In the genomic region with DNA sequence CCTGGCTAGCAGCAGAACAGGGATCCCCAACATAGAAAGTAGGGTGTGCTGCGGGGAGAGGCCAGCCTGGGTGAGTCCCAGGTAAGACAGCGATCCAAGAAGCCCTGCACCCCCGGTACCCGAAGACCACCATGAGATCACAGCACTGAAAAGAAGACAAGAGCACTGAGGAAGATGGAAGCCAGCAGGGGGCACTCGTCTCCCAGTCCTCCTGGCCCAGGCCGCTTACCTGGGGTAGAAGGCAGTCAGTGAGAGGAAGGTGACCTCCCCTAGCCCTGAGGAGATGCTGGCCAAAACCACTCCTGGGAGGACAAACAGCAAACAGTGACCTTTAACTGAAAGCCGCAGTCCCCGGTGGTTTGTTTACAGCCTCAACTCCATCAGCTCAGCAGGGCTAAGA, we compare ENCODE assay signal across 9 mouse cellular contexts. TPM values are rescaled to one million over a fixed set of nuclear protein-coding genes. Genes with fewer than 3 reads are reported as not detected.
DNase-seq lines count a peak whose midpoint lies in the region; ATAC-seq and TF ChIP-seq lines count a peak whose summit lies in the region.
"Had no signal": no experiment of that assay in that cellular context is flagged by ENCODE, and none has a peak within 500 bp of the region (broad histone marks: within the 10 kb centered on the region; RNA-seq: fewer than 3 reads in every experiment).

No protein-coding gene starts in this region.

- H3K4me2 ChIP-seq in heart, embryonic 11.5 days = no peak overlapping the region
- H3K4me2 ChIP-seq: embryonic facial prominence, embryonic 12.5 days had no signal

- DNase-seq in heart, adult 2 months = peak; percentile 48 to 67
- DNase-seq in right cerebral cortex, postnatal 14 days = peak; percentile 57
- no peak for DNase-seq in right cerebral cortex, postnatal 36 days (ENCODE audit: low spot score in 2 of 2)
- DNase-seq in kidney, postnatal 36 days = peak; percentile 74 to 88
- DNase-seq in retina, postnatal 7 days (ENCODE audit: low read depth, low spot score) = peak; percentile 41

- H3K9me3 ChIP-seq in heart, embryonic 11.5 days (replicated peaks; ENCODE audit: control insufficient read depth, low read length) = no peaks in the 10 kb centered on the region
- H3K9me3 ChIP-seq: embryonic facial prominence, embryonic 12.5 days had no signal

- H3K27me3 ChIP-seq in heart, adult 2 months (ENCODE audit: control insufficient read depth, insufficient read depth, low read length) = no peaks in the 10 kb centered on the region
- H3K27me3 ChIP-seq in heart, embryonic 11.5 days (ENCODE audit: control insufficient read depth, insufficient read depth, low read length) = no peaks in the 10 kb centered on the region
- H3K27me3 ChIP-seq: embryonic facial prominence, embryonic 12.5 days had no signal

- no peaks in the 10 kb centered on the region for H3K79me2 ChIP-seq in heart, adult 2 months (replicated peaks; ENCODE audit: control insufficient read depth, insufficient read depth, low read length)

- no peak overlapping the region for H3K9ac ChIP-seq in heart, adult 2 months (ENCODE audit: low read depth, low read length)
- no peak overlapping the region for H3K9ac ChIP-seq in heart, embryonic 11.5 days (ENCODE audit: low read depth, low read length)
- H3K9ac ChIP-seq: embryonic facial prominence, embryonic 12.5 days had no signal

- no peak overlapping the region for H3K27ac ChIP-seq in heart, adult 2 months
- H3K27ac ChIP-seq in heart, embryonic 11.5 days (ENCODE audit: low read depth, low read length) = no peak overlapping the region
- H3K27ac ChIP-seq in bone marrow macrophage, adult 2 months (ENCODE audit: insufficient read depth, low read depth, low read length) = no peak overlapping the region
- H3K27ac ChIP-seq: embryonic facial prominence, embryonic 12.5 days had no signal

- H3K4me3 ChIP-seq in heart, adult 2 months = no peak overlapping the region
- no peak overlapping the region for H3K4me3 ChIP-seq in heart, embryonic 11.5 days (ENCODE audit: low read depth, low read length)
- H3K4me3 ChIP-seq in bone marrow macrophage, adult 2 months (ENCODE audit: insufficient read depth, low read length) = no peak overlapping the region
- H3K4me3 ChIP-seq: embryonic facial prominence, embryonic 12.5 days had no signal

- H3K36me3 ChIP-seq in heart, adult 2 months (ENCODE audit: control insufficient read depth, insufficient read depth, low read length) = no peaks in the 10 kb centered on the region
- H3K36me3 ChIP-seq in heart, embryonic 11.5 days (ENCODE audit: control insufficient read depth, insufficient read depth, low read length) = no peaks in the 10 kb centered on the region

- ATAC-seq in heart, embryonic 11.5 days (replicated peaks; ENCODE audit: insufficient number of reproducible peaks, low FRiP score, low TSS enrichment) = no peak
- ATAC-seq in activated CD4-positive, CD25-positive, alpha-beta regulatory T cell, adult 4 months = no peak

- no peak for TF ChIP-seq EP300 in heart, adult 2 months (IDR thresholded peaks at IDR 0.05; ENCODE audit: insufficient read depth, low read depth, low read length)

- intact Hi-C loops in heart, adult 2 months (cut with DNase I) = loop anchor here (2.0 kb wide), 1 partner anchor 58 kb away; no protein-coding TSS in a partner anchor

- no peaks in the 10 kb centered on the region for H3K4me1 ChIP-seq in heart, adult 2 months (ENCODE audit: control insufficient read depth, insufficient read depth, low read length)
- peaks cover 8% of the 10 kb centered on the region; the same call in 1 of the 2 replicates for H3K4me1 ChIP-seq in heart, embryonic 11.5 days (ENCODE audit: control insufficient read depth, insufficient read depth, low read length)
- peaks cover 8% of the 10 kb centered on the region for H3K4me1 ChIP-seq in bone marrow macrophage, adult 2 months (ENCODE audit: control insufficient read depth, insufficient read depth, low read length)

- TF ChIP-seq CTCF in heart, adult 2 months (IDR thresholded peaks at IDR 0.05) = peak; percentile 73
- TF ChIP-seq CTCF in bone marrow macrophage, adult 2 months (IDR thresholded peaks at IDR 0.05; ENCODE audit: low read depth, low read length) = peak; percentile 45

- TF ChIP-seq POLR2A in heart, adult 2 months (IDR thresholded peaks at IDR 0.05; ENCODE audit: insufficient read depth, low read depth, low read length) = no peak
- no peak for TF ChIP-seq POLR2A in bone marrow macrophage, adult 2 months (IDR thresholded peaks at IDR 0.05; ENCODE audit: borderline replicate concordance, low read depth, low read length)

- WGBS in heart, adult 2 months = 62% methylated on average over 8 of the region's 8 CpGs
- WGBS in heart, embryonic 11.5 days (ENCODE audit: insufficient replicate concordance) = 47% methylated on average over 8 of the region's 8 CpGs

RNA-seq across cellular contexts. Expression of a gene that starts 5.6 kb away (rescaled TPM):
- under 1 TPM; 0.32 to 0.39 TPM for total RNA-seq in heart, adult 2 months (2021)
- 0.47 and 1.1 TPM in 2 replicates for polyA plus RNA-seq in heart, adult 2 months (2012; rRNA removed)
- polyA plus RNA-seq in heart, embryonic 11.5 days (2014; fragmentation: Nextera tagmentation; extraction: Ambion mirVana) = 0.13 and 0.31 TPM in 2 replicates
- 83.3 and 84.3 TPM in 2 replicates for polyA plus RNA-seq in bone marrow macrophage, adult 2 months (2012; ENCODE audit: insufficient read depth, insufficient read length, missing spikeins)
- polyA plus RNA-seq in activated CD4-positive, CD25-positive, alpha-beta regulatory T cell, adult 4 months (2017; shearing (Covaris generic)) = under 1 TPM; 0.80 to 0.98 TPM

RNA-seq across cellular contexts. Expression of a gene that starts 6.4 kb away (rescaled TPM):
- total RNA-seq in heart, adult 2 months (2021) = 10 to 100 TPM; 12.8 to 12.9 TPM
- 30.0 and 33.2 TPM in 2 replicates for polyA plus RNA-seq in heart, adult 2 months (2012; rRNA removed)
- polyA plus RNA-seq in heart, embryonic 11.5 days (2014; fragmentation: Nextera tagmentation; extraction: Ambion mirVana) = 16.3 and 19.7 TPM in 2 replicates
- 219 and 238 TPM in 2 replicates for polyA plus RNA-seq in bone marrow macrophage, adult 2 months (2012; ENCODE audit: insufficient read depth, insufficient read length, missing spikeins)
- polyA plus RNA-seq in activated CD4-positive, CD25-positive, alpha-beta regulatory T cell, adult 4 months (2017; shearing (Covaris generic)) = 10 to 100 TPM; 42.7 to 46.2 TPM

RNA-seq across cellular contexts. Expression of a gene that starts 13.0 kb away (rescaled TPM):
- total RNA-seq in heart, adult 2 months (2021) = 100 to 1,000 TPM; 133 to 159 TPM
- polyA plus RNA-seq in heart, adult 2 months (2012; rRNA removed) = 59.3 and 72.6 TPM in 2 replicates
- 129 and 133 TPM in 2 replicates for polyA plus RNA-seq in heart, embryonic 11.5 days (2014; fragmentation: Nextera tagmentation; extraction: Ambion mirVana)
- 142 and 148 TPM in 2 replicates for polyA plus RNA-seq in bone marrow macrophage, adult 2 months (2012; ENCODE audit: insufficient read depth, insufficient read length, missing spikeins)
- 100 to 1,000 TPM; 207 to 260 TPM for polyA plus RNA-seq in activated CD4-positive, CD25-positive, alpha-beta regulatory T cell, adult 4 months (2017; shearing (Covaris generic))

RNA-seq across cellular contexts. Expression of a gene that starts 15.6 kb away (rescaled TPM):
- total RNA-seq in heart, adult 2 months (2021) = not detected
- polyA plus RNA-seq in heart, adult 2 months (2012; rRNA removed) = not detected in 2 replicates
- polyA plus RNA-seq in heart, embryonic 11.5 days (2014; fragmentation: Nextera tagmentation; extraction: Ambion mirVana) = not detected in 2 replicates
- 2.9 and 3.3 TPM in 2 replicates for polyA plus RNA-seq in bone marrow macrophage, adult 2 months (2012; ENCODE audit: insufficient read depth, insufficient read length, missing spikeins)
- not detected for polyA plus RNA-seq in activated CD4-positive, CD25-positive, alpha-beta regulatory T cell, adult 4 months (2017; shearing (Covaris generic))
- polyA plus RNA-seq: embryonic facial prominence, embryonic 12.5 days had no signal

RNA-seq across cellular contexts. Expression of a gene that starts 51.5 kb away (rescaled TPM):
- 1 to 10 TPM; 4.8 to 6.5 TPM for total RNA-seq in heart, adult 2 months (2021)
- polyA plus RNA-seq in heart, adult 2 months (2012; rRNA removed) = 10.5 and 13.9 TPM in 2 replicates
- polyA plus RNA-seq in heart, embryonic 11.5 days (2014; fragmentation: Nextera tagmentation; extraction: Ambion mirVana) = 1.2 and 2.8 TPM in 2 replicates
- 34.9 and 41.2 TPM in 2 replicates for polyA plus RNA-seq in bone marrow macrophage, adult 2 months (2012; ENCODE audit: insufficient read depth, insufficient read length, missing spikeins)
- under 1 TPM in 1 of 2 experiments, not detected in 1; 0.54 TPM for polyA plus RNA-seq in activated CD4-positive, CD25-positive, alpha-beta regulatory T cell, adult 4 months (2017; shearing (Covaris generic))

Comparison
In these comparisons a context has a peak if more than half of its experiments do, and no peak if none do; other contexts are left out.
1. DNase-seq: peak in heart, adult 2 months (2 of 2), right cerebral cortex, postnatal 14 days (single experiment), kidney, postnatal 36 days (2 of 2) and retina, postnatal 7 days (single experiment); none in right cerebral cortex, postnatal 36 days (0 of 2).
2. RNA of a gene that starts 5.6 kb away (polyA plus RNA-seq): 83.3 to 84.3 TPM in bone marrow macrophage, adult 2 months; 0.47 to 1.1 TPM in heart, adult 2 months, 0.80 to 0.98 TPM in activated CD4-positive, CD25-positive, alpha-beta regulatory T cell, adult 4 months and 0.13 to 0.31 TPM in heart, embryonic 11.5 days; every median in the first group is over 10 times any median in the second.